Mouse (Mus musculus) hindbrain, embryonic 13.5 days (tissue): ENCODE measurements around the gene Zbtb49. TPM values are rescaled to one million over a fixed set of nuclear protein-coding genes. Genes with fewer than 3 reads are reported as not detected.
A peak's percentile ranks its signal among the peaks of the same experiment; 100 is the strongest.

ENCODE experiments used
- ATAC-seq: fragments of 200-750 bp; cut with Nextera tagmentation; 2 replicates; pipeline ENCODE4 v1.8.0; 2017; ENCODE audit warnings: moderate TSS enrichment; ENCODE audit not compliant: low FRiP score
- H3K27ac ChIP-seq: fragments of 300-500 bp; sonication (generic); 2 replicates; pipeline ENCODE4 v1.5.1; 2015; ENCODE audit warnings: inconsistent platforms, mild to moderate bottlenecking, moderate library complexity
- H3K27me3 ChIP-seq: fragments of 300-500 bp; sonication (generic); 2 replicates; pipeline ENCODE4 v1.6.1; 2015; ENCODE audit warnings: mild to moderate bottlenecking, inconsistent platforms
- H3K36me3 ChIP-seq: fragments of 300-500 bp; sonication (generic); 2 replicates; pipeline ENCODE4 v1.6.1; 2015; ENCODE audit warnings: mild to moderate bottlenecking, inconsistent platforms
- H3K4me1 ChIP-seq: fragments of 300-500 bp; sonication (generic); replicated peaks from 2 replicates; pipeline ENCODE4 v1.6.1; 2015; ENCODE audit warnings: inconsistent platforms
- H3K4me2 ChIP-seq: fragments of 300-500 bp; sonication (generic); 2 replicates; pipeline ENCODE4 v1.6.1; 2015; ENCODE audit warnings: inconsistent platforms, mild to moderate bottlenecking, moderate library complexity
- H3K4me3 ChIP-seq: fragments of 300-500 bp; sonication (generic); 2 replicates; pipeline ENCODE4 v1.5.1; 2015; ENCODE audit warnings: mild to moderate bottlenecking, inconsistent platforms
- H3K9ac ChIP-seq: fragments of 300-500 bp; sonication (generic); 2 replicates; pipeline ENCODE4 v1.6.1; 2015; ENCODE audit warnings: mild to moderate bottlenecking, inconsistent platforms
- H3K9me3 ChIP-seq: fragments of 300-500 bp; sonication (generic); 2 replicates; pipeline ENCODE4 v1.6.1; 2016; ENCODE audit warnings: inconsistent platforms
- WGBS: fragments of 180-500 bp; shearing (Covaris S2); methylation state at CpG from one replicate; pipeline ENCODE4 v1.1.7; 2015; 5-methylcytosine and 5-hydroxymethylcytosine counted together
- polyA plus RNA-seq: library from polyadenylated mRNA; unstranded; fragments of >200 nt; fragmentation: Nextera tagmentation; extraction: Ambion mirVana; gene quantifications from 2 replicates; pipeline ENCODE4 v1.2.1, GENCODE M21; 2015

Zbtb49 gene
- polyA plus RNA-seq, 1 experiment from 2014 or later, result 20.4 TPM

GRCm38 (mm10) chr5:38151264-38151663 is 69.0 kb downstream of the Zbtb49 start:
- WGBS, result 56% methylated on average over 3 of the region's 3 CpGs
- H3K4me3 ChIP-seq, result peak overlapping the region; percentile 18
- no peaks in the 10 kb centered on the region for H3K9me3 ChIP-seq
- ATAC-seq, result no peak
- no peaks in the 10 kb centered on the region for H3K27me3 ChIP-seq
- no peak overlapping the region; the same call in 1 of the 2 replicates for H3K27ac ChIP-seq
- H3K9ac ChIP-seq, result peak overlapping the region; percentile 35
- H3K4me2 ChIP-seq, result peak overlapping the region; percentile 27
- peaks cover 98% of the 10 kb centered on the region for H3K36me3 ChIP-seq
- peaks cover 91% of the 10 kb centered on the region for H3K4me1 ChIP-seq

DNA sequence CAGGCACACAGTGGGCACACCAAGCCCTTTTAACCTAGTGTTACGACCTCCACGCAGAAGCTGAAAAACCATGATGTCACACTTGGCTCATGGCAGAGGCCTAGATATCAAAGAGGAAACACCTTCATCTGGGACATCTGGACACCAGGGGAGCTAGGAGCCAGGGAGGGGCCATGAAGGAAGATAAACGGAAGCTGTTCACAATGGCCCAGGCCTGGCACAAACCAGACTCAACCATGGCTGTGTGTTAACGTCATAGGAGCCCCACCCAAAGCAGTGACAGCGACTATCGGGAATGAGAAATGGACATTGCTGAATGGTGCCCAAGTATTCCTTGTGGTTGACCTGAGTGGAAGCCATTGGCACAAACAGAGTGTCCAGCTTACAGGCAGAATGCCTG is 73.7 kb downstream of the Zbtb49 start:
- no peaks in the 10 kb centered on the region for H3K27me3 ChIP-seq
- no peak for ATAC-seq

GRCm38 (mm10) chr5:38140893-38141292 is 79.4 kb downstream of the Zbtb49 start:
- peaks cover 5% of the 10 kb centered on the region for H3K4me1 ChIP-seq
- H3K27me3 ChIP-seq, result no peaks in the 10 kb centered on the region
- H3K9me3 ChIP-seq, result no peaks in the 10 kb centered on the region
- 87% methylated on average over 6 of the region's 6 CpGs for WGBS
- H3K4me2 ChIP-seq, result no peak overlapping the region
- no peak overlapping the region for H3K4me3 ChIP-seq
- H3K27ac ChIP-seq, result no peak overlapping the region
- peaks cover 99% of the 10 kb centered on the region for H3K36me3 ChIP-seq
- H3K9ac ChIP-seq, result no peak overlapping the region
- no peak for ATAC-seq

More for the DNA sequence above, 73.7 kb downstream of the Zbtb49 start:
- H3K9ac ChIP-seq, result no peak overlapping the region
- no peak overlapping the region for H3K4me2 ChIP-seq
- peaks cover 53% of the 10 kb centered on the region for H3K4me1 ChIP-seq
- H3K4me3 ChIP-seq, result no peak overlapping the region
- H3K9me3 ChIP-seq, result no peaks in the 10 kb centered on the region
- 86% methylated on average over 6 of the region's 6 CpGs for WGBS
- no peak overlapping the region for H3K27ac ChIP-seq
- peaks cover 97% of the 10 kb centered on the region for H3K36me3 ChIP-seq

Other genes with a start within 250 kb of the Zbtb49 start
- gene Stx18, start 181.7 kb downstream of the Zbtb49 start, polyA plus RNA-seq, result 35.7 and 37.1 TPM in 2 replicates
- gene Nsg1, start 60.5 kb downstream of the Zbtb49 start, polyA plus RNA-seq, result 1,020 and 1,085 TPM in 2 replicates
- gene Lyar, start within 50 bp of the Zbtb49 start, polyA plus RNA-seq, result 55.7 and 58.4 TPM in 2 replicates
- gene Tmem128, start 39.7 kb upstream of the Zbtb49 start, polyA plus RNA-seq, result 101 and 104 TPM in 2 replicates
- gene Otop1, start 55.5 kb upstream of the Zbtb49 start, polyA plus RNA-seq, result not detected in 2 replicates
- 0.13 and 0.35 TPM in 2 replicates for gene Drd5, start 98.9 kb upstream of the Zbtb49 start, polyA plus RNA-seq